Mouse (Mus musculus) hindbrain, embryonic 14.5 days (tissue): ENCODE measurements around the gene Rbp2. TPM values are rescaled to one million over a fixed set of nuclear protein-coding genes. Genes with fewer than 3 reads are reported as not detected.
A peak's percentile ranks its signal among the peaks of the same experiment; 100 is the strongest.

Experiments
- ATAC-seq: fragments of 200-750 bp; cut with Nextera tagmentation; 2 replicates; pipeline ENCODE4 v1.8.0; 2017; ENCODE audit warnings: moderate number of reproducible peaks, mild to moderate bottlenecking, moderate TSS enrichment, moderate library complexity; ENCODE audit not compliant: low FRiP score
- DNase-seq: peaks from one replicate; pipeline ENCODE4 v3.0.0-alpha.2; 2015; ENCODE audit warnings: low spot score
- H3K27ac ChIP-seq: fragments of 300-500 bp; sonication (generic); 2 replicates; pipeline ENCODE4 v1.5.1; 2014; ENCODE audit warnings: mild to moderate bottlenecking, moderate library complexity
- H3K27me3 ChIP-seq: fragments of 300-500 bp; sonication (generic); 2 replicates; pipeline ENCODE4 v1.6.1; 2014; ENCODE audit warnings: mild to moderate bottlenecking, low read length, mixed read lengths; ENCODE audit not compliant: control insufficient read depth, insufficient read depth
- H3K36me3 ChIP-seq: fragments of 300-500 bp; sonication (generic); replicated peaks from 2 replicates; pipeline ENCODE4 v1.6.1; 2014; ENCODE audit not compliant: control insufficient read depth, insufficient read depth
- H3K4me1 ChIP-seq: fragments of 300-500 bp; sonication (generic); replicated peaks from 2 replicates; pipeline ENCODE4 v1.6.1; 2014; ENCODE audit warnings: antibody characterized with exemption, low read length, mixed read lengths; ENCODE audit not compliant: control insufficient read depth, insufficient read depth
- H3K4me2 ChIP-seq: fragments of 300-500 bp; sonication (generic); replicated peaks from 2 replicates; pipeline ENCODE4 v1.6.1; 2014; ENCODE audit warnings: mild to moderate bottlenecking, moderate library complexity
- H3K4me3 ChIP-seq: fragments of 300-500 bp; sonication (generic); replicated peaks from 2 replicates; pipeline ENCODE4 v1.5.1; 2014; ENCODE audit warnings: mild to moderate bottlenecking, low read length
- H3K9ac ChIP-seq: fragments of 300-500 bp; sonication (generic); 2 replicates; pipeline ENCODE4 v1.6.1; 2014
- H3K9me3 ChIP-seq: fragments of 300-500 bp; sonication (generic); 2 replicates; pipeline ENCODE4 v1.6.1; 2016; ENCODE audit warnings: low read length; ENCODE audit not compliant: control insufficient read depth
- WGBS: fragments of 180-500 bp; shearing (Covaris S2); extraction: QIAGEN DNeasy Blood & Tissue Kit; methylation state at CpG from one replicate; pipeline ENCODE4 v1.1.7; 2014; 5-methylcytosine and 5-hydroxymethylcytosine counted together
- polyA plus RNA-seq: library from polyadenylated mRNA; unstranded; fragments of >200 nt; fragmentation: Nextera tagmentation; extraction: Ambion mirVana; gene quantifications from 2 replicates; pipeline ENCODE4 v1.2.1, GENCODE M21; 2014

Gene Rbp2
- polyA plus RNA-seq, 1 experiment from 2014 or later: 1.8 TPM

DNA sequence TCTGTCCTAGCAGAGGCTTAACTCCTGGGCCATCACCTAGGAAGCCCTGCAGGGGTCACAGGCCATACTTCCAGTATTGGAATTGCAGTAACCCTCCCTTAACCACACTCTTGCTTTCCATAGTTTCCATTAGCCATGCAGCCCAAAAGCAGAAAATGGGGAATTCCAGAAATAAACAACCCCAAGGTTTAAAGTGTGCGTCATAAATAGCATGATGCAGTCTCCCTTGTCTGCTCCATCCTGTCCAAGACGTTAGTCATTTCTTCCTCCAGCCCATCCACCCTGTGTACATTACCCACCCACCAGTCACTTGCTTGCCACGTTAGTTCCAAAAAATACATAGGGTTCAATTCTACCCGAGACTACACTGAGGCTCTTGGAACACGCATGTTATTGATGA is 13.7 kb downstream of the Rbp2 start:
- H3K27ac ChIP-seq: no peak overlapping the region
- peaks cover 17% of the 10 kb centered on the region for H3K4me1 ChIP-seq
- no peaks in the 10 kb centered on the region for H3K27me3 ChIP-seq
- H3K4me2 ChIP-seq: no peak overlapping the region
- no peaks in the 10 kb centered on the region for H3K9me3 ChIP-seq
- H3K4me3 ChIP-seq: no peak overlapping the region
- H3K9ac ChIP-seq: no peak overlapping the region
- ATAC-seq (no peak), DNase-seq (no peak)
- WGBS: 90% methylated on average over 5 of the region's 5 CpGs
- no peaks in the 10 kb centered on the region for H3K36me3 ChIP-seq

DNA sequence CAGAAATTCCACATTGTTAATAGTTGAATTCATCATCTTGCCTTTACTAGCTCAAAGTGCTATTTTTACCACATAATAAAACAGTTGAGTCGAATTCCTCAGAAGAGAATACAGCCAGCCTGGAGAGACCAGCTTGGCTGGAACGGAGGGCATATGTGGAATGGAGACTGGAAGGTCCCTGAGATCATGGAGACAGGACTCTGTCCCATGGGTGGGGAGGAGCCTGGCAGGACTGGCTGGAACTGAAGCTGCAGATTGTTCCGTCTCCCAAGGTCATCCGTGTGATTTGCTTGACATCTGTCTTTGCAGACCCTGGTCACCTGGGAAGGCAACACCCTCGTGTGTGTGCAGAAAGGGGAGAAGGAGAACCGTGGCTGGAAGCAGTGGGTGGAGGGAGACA is 21.6 kb downstream of the Rbp2 start:
- ATAC-seq (no peak), DNase-seq (no peak)
- Histone ChIP-seq H3K27me3 (no peaks in the 10 kb centered on the region), H3K27ac (no peak overlapping the region), H3K4me2 (no peak overlapping the region), H3K36me3 (no peaks in the 10 kb centered on the region), H3K9me3 (no peaks in the 10 kb centered on the region), H3K4me3 (no peak overlapping the region), H3K4me1 (no peaks in the 10 kb centered on the region), H3K9ac (no peak overlapping the region)
- WGBS: 77% methylated on average over 6 of the region's 6 CpGs

DNA sequence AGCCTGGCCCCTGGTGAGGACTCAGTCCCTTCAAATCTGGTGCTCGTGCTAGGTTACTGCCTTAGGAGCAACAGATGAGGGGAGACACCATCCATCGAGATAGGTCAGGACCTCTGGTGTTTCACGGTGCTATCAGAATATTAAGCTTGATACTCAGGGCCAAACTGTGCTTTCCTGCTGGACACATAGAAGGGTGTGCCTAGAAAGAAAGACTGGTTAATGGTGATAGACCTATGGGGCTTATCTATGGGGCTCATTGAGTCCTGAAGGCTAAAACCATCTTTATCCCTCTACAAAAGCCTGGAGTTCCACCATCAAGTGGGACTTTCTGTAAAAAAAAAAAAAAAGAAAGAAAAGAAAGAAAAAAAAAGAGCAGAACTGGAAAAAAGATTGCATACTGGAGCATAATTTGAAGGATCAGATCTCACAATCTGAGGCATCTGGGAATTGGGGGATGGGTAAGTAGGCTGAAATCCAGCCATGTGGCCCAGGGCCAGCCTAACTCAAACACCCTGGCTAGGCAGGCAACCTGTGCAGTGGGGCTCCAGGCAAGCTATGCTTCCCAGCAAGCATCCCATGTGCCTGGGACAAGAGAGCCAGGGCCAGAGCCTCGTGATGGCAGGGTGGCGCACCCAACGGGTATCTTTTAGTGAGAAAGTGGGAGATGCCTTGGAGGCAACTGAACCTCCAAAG is 24.6 kb downstream of the Rbp2 start:
- H3K36me3 ChIP-seq: no peaks in the 10 kb centered on the region
- H3K27me3 ChIP-seq: no peaks in the 10 kb centered on the region
- no peak for ATAC-seq
- no peaks in the 10 kb centered on the region for H3K9me3 ChIP-seq
- H3K9ac ChIP-seq: no peak overlapping the region
- H3K4me3 ChIP-seq: no peak overlapping the region
- no peak for DNase-seq
- H3K4me2 ChIP-seq: no peak overlapping the region
- WGBS: 94% methylated on average over 6 of the region's 6 CpGs
- H3K27ac ChIP-seq: no peak overlapping the region
- no peaks in the 10 kb centered on the region for H3K4me1 ChIP-seq

DNA sequence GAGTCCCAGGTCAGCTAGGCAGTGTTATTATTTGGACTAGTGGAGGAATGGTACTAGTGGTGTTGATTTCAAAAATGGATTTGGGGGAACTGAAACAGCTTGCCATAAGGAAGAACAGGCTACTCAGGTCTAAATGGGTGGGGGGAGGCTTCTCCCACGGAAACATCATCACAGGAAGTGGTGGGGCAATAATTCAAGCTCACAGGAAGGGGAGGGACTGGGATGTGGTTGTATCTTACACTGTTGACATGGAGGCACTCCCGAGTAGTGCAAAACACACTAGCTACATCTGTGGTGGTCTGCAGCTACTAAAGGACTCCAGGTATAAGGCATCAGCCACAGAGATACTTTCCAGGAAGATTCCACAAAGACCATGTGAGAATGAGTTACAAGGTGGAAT is 38.0 kb downstream of the Rbp2 start:
- no peak overlapping the region for H3K4me2 ChIP-seq
- H3K36me3 ChIP-seq: no peaks in the 10 kb centered on the region
- DNase-seq: no peak
- 84% methylated on average over 2 of the region's 2 CpGs for WGBS
- ATAC-seq: no peak
- H3K9ac ChIP-seq: no peak overlapping the region
- no peak overlapping the region for H3K27ac ChIP-seq
- no peak overlapping the region for H3K4me3 ChIP-seq
- no peaks in the 10 kb centered on the region for H3K27me3 ChIP-seq
- H3K9me3 ChIP-seq: no peaks in the 10 kb centered on the region
- peaks cover 15% of the 10 kb centered on the region; the same call in 1 of the 2 replicates for H3K4me1 ChIP-seq

DNA sequence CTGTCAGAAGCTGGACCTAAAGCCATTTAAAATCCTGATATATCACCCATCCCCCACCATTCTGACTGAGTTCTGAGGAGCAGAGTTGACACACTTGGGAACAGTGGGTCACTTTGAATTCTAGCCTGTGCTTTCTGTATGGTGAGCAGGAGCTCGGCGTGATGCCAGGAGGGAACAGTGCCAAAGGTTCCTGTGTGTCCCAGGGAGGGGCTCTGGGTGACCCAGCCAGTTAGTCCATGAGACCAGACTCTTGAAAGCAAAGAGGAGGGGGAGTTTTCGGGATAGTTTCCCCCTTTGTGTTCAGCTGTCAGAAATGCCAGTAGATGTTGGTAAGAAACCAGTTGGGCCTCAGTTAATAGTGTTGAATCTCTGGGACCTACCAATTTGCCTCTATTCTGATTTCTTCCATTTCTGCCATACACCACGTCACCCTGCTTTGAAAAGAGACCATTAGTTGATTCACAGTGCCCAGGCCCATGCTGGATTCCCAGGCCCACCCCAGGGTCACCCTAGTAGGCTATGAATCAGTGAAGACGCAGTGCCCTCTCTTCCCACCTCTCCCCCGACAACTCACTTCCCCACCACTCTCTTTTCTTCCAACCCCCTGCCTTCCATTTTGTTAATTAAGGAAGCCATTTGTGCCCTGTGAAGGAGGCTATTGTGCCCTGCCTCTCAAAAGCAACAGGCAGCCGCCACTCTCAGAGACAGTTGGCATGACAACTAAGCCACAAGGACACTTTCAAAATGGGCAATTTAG is 39.0 kb downstream of the Rbp2 start:
- H3K27ac ChIP-seq: peak overlapping the region; percentile 33; the same call in 1 of the 2 replicates
- H3K4me1 ChIP-seq: peaks cover 15% of the 10 kb centered on the region; the same call in 1 of the 2 replicates
- peak; percentile 85; the same call in 1 of the 2 replicates for ATAC-seq
- H3K4me3 ChIP-seq: no peak overlapping the region
- H3K4me2 ChIP-seq: no peak overlapping the region
- no peak overlapping the region for H3K9ac ChIP-seq
- H3K9me3 ChIP-seq: no peaks in the 10 kb centered on the region
- 34% methylated on average over 7 of the region's 7 CpGs for WGBS
- H3K27me3 ChIP-seq: no peaks in the 10 kb centered on the region
- no peaks in the 10 kb centered on the region for H3K36me3 ChIP-seq
- DNase-seq: peak; percentile 71

DNA sequence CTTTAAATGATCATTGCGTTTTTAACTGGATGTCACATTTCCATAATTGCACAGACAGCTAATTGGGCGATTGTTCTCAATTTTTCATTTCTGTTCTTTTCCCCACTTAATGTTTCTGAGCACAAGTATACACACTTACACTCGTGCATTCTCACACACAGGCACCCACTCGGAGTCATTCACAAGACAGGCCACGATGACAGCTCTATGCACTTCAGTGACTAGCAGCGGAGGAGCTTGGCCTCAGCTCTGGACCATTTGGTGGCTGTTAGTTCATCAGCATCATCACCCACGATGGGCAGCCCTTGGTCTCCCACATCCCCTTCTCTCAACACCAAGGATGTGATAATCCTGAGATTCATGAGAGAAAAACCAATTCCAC is 39.6 kb downstream of the Rbp2 start:
- no peaks in the 10 kb centered on the region for H3K27me3 ChIP-seq
- no peak overlapping the region for H3K4me3 ChIP-seq
- no peaks in the 10 kb centered on the region for H3K36me3 ChIP-seq
- peaks cover 15% of the 10 kb centered on the region; the same call in 1 of the 2 replicates for H3K4me1 ChIP-seq
- 0 out of 2 replicates have a peak overlapping the region, but pooled peaks have one; percentile 22 for H3K27ac ChIP-seq
- no peak overlapping the region for H3K9ac ChIP-seq
- DNase-seq (no peak), ATAC-seq (0 out of 2 replicates have a peak, but pooled peaks have one; percentile 46)
- H3K4me2 ChIP-seq: no peak overlapping the region
- no peaks in the 10 kb centered on the region for H3K9me3 ChIP-seq
- 35% methylated on average over 7 of the region's 7 CpGs for WGBS

DNA sequence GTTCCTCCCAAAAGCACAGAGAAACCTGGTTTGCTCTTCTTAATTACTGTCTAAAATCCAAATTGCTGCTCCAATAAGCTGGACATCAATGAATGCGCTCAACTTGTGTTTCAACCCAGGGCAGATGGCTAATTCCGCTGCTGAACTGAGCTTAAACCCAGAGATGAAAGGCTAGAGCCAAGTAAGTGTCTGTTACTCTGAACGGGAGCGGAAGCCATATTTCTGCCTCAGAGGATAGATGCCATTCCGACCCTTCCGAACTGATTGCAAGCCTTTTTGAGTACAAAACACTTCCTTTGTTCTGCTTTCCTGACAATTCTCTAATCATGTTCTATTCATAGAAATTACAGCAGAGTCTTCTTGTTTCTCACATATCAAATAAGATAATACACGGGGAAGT is 41.3 kb downstream of the Rbp2 start:
- no peaks in the 10 kb centered on the region for H3K9me3 ChIP-seq
- ATAC-seq (no peak), DNase-seq (no peak)
- 86% methylated on average over 7 of the region's 7 CpGs for WGBS
- peaks cover 15% of the 10 kb centered on the region; the same call in 1 of the 2 replicates for H3K4me1 ChIP-seq
- no peaks in the 10 kb centered on the region for H3K27me3 ChIP-seq
- H3K9ac ChIP-seq: no peak overlapping the region
- H3K4me2 ChIP-seq: no peak overlapping the region
- H3K36me3 ChIP-seq: no peaks in the 10 kb centered on the region
- no peak overlapping the region for H3K27ac ChIP-seq
- H3K4me3 ChIP-seq: no peak overlapping the region

DNA sequence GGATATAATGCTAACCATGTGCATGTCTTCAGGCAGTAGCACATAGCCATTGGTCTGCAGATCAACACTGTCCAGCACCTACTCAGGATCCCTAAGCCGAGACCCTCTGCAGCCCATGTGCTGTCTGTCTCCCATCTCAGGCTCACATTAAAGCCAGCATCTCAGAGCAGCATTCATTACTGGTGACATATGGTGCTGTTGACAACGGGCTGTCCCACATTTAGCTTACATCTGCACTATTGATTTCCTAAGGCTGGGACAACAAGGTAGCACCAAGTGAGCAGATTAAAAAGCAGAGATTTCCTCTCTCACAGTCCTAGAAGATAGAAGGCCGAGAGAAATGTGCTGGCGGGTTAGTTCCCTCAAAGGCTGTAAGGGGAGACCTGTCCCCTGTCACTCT is 43.9 kb downstream of the Rbp2 start:
- H3K27ac ChIP-seq: no peak overlapping the region
- H3K9ac ChIP-seq: no peak overlapping the region
- H3K4me2 ChIP-seq: no peak overlapping the region
- ATAC-seq (no peak), DNase-seq (no peak)
- WGBS: 73% methylated on average over 4 of the region's 4 CpGs
- no peaks in the 10 kb centered on the region for H3K27me3 ChIP-seq
- H3K36me3 ChIP-seq: no peaks in the 10 kb centered on the region
- H3K4me1 ChIP-seq: 0 out of 2 replicates have a peak, but pooled peaks cover 9% of the 10 kb centered on the region
- H3K4me3 ChIP-seq: no peak overlapping the region
- no peaks in the 10 kb centered on the region for H3K9me3 ChIP-seq

DNA sequence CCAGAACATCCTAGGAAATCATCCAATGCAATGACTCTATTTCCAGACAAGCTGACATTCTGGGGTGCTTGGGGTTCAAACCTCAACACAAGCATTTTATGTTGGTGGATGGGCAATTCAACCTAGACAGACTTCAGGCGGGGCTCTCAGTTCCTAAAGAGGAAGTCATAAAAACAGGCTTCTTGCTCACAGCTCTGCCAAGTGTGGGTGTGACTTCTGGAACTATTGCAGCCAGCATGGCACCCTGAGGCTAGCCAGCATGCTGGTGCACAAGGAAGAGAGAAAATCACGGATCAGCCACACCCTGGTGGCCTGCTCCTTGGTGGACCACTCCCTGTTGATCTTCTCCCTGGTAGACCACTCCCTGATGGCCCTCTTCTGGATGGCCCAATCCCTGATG is 45.1 kb downstream of the Rbp2 start:
- H3K27me3 ChIP-seq: no peaks in the 10 kb centered on the region
- H3K27ac ChIP-seq: no peak overlapping the region
- 70% methylated on average over 2 of the region's 2 CpGs for WGBS
- no peak for DNase-seq
- H3K4me2 ChIP-seq: no peak overlapping the region
- ATAC-seq: no peak
- 0 out of 2 replicates have a peak, but pooled peaks cover 3% of the 10 kb centered on the region for H3K9me3 ChIP-seq
- no peak overlapping the region for H3K9ac ChIP-seq
- H3K4me3 ChIP-seq: no peak overlapping the region
- no peaks in the 10 kb centered on the region for H3K36me3 ChIP-seq
- no peaks in the 10 kb centered on the region for H3K4me1 ChIP-seq
